ENCODE assay signal across 7 mouse cellular contexts in the genomic region with DNA sequence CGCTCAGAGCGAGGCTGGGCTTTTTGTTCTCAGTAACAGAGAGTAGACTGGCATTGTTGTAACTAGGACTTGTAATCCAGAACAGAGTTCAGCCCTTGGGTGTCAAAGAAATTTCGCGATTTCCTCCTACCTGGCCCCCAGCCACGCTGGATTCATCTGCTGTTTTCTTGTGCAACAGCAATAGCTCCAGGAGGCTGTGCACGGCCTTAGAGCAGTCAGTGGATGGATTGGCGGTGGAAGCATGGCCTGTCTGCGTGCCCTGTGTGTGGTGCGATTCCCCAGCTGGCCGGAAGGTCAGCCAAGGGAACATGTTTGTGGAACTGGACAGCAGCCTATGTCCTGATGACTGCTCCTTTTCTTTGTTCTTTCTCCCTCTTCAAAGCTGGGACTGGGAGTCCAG. TPM values are rescaled to one million over a fixed set of nuclear protein-coding genes. Genes with fewer than 3 reads are reported as not detected.
DNase-seq lines count a peak whose midpoint lies in the region; ATAC-seq and TF ChIP-seq lines count a peak whose summit lies in the region.

No protein-coding gene starts in this region.

- ATAC-seq in liver, postnatal 0 days, result no peak; the same call in 1 of the 2 replicates
- no peak for ATAC-seq in erythroid progenitor cell, adult 5-6 weeks (replicated peaks; ENCODE audit: low FRiP score, poor library complexity, severe bottlenecking)

- 0 out of 2 replicates have a peak, but pooled peaks have one; percentile 25 for TF ChIP-seq CTCF in liver, adult 2 months (IDR thresholded peaks at IDR 0.05; ENCODE audit: low read depth, low read length)
- no peak for TF ChIP-seq CTCF in liver, postnatal 0 days (IDR thresholded peaks at IDR 0.05; ENCODE audit: low read depth)
- TF ChIP-seq CTCF in lung, adult 2 months (IDR thresholded peaks at IDR 0.05; ENCODE audit: insufficient read depth, low read length), result no peak

- peaks cover 13% of the 10 kb centered on the region for H3K4me1 ChIP-seq in liver, adult 2 months (ENCODE audit: control insufficient read depth, insufficient read depth, low read length)
- H3K4me1 ChIP-seq in liver, postnatal 0 days (ENCODE audit: insufficient read depth), result no peaks in the 10 kb centered on the region
- no peaks in the 10 kb centered on the region for H3K4me1 ChIP-seq in lung, adult 2 months (ENCODE audit: control insufficient read depth, insufficient read depth, low read length)

- no peaks in the 10 kb centered on the region for H3K9me3 ChIP-seq in liver, postnatal 0 days (ENCODE audit: low read length)

- no peak overlapping the region for H3K4me2 ChIP-seq in liver, postnatal 0 days (ENCODE audit: low read depth, low read length)

- H3K36me3 ChIP-seq in liver, adult 2 months (ENCODE audit: control insufficient read depth, insufficient read depth, low read length), result no peaks in the 10 kb centered on the region
- no peaks in the 10 kb centered on the region for H3K36me3 ChIP-seq in liver, postnatal 0 days (replicated peaks; ENCODE audit: insufficient read depth, low read length)

- no peak for TF ChIP-seq POLR2A in liver, adult 2 months (IDR thresholded peaks at IDR 0.05; ENCODE audit: extremely low read depth, insufficient read depth, low read length)
- TF ChIP-seq POLR2A in lung, adult 2 months (IDR thresholded peaks at IDR 0.05; ENCODE audit: borderline replicate concordance, extremely low read depth, low read depth, low read length), result no peak

- WGBS in liver, adult 2 months, result 21% methylated on average over 10 of the region's 10 CpGs
- 70% methylated on average over 10 of the region's 10 CpGs for WGBS in liver, postnatal 0 days (ENCODE audit: insufficient replicate concordance)
- 60% methylated on average over 10 of the region's 10 CpGs for WGBS in lung, adult 2 months

- H3K79me2 ChIP-seq in liver, adult 2 months (ENCODE audit: control insufficient read depth, insufficient read depth, low read length), result no peaks in the 10 kb centered on the region

- H3K9ac ChIP-seq in liver, adult 2 months (ENCODE audit: low read depth, low read length), result no peak overlapping the region
- no peak overlapping the region for H3K9ac ChIP-seq in liver, postnatal 0 days (replicated peaks)

- no peak for TF ChIP-seq EP300 in liver, postnatal 0 days (IDR thresholded peaks at IDR 0.05; ENCODE audit: low read depth)

- no peaks in the 10 kb centered on the region for H3K27me3 ChIP-seq in liver, adult 2 months (ENCODE audit: control insufficient read depth, insufficient read depth, low read length)
- no peaks in the 10 kb centered on the region for H3K27me3 ChIP-seq in liver, postnatal 0 days (ENCODE audit: insufficient read depth, low read length)

- no peak overlapping the region for H3K4me3 ChIP-seq in liver, adult 2 months (ENCODE audit: insufficient read depth, low read depth, low read length)
- H3K4me3 ChIP-seq in liver, postnatal 0 days (ENCODE audit: low read depth, low read length), result no peak overlapping the region
- no peak overlapping the region for H3K4me3 ChIP-seq in lung, adult 2 months (replicated peaks; ENCODE audit: extremely low read depth, low read depth, low read length)

- H3K27ac ChIP-seq in liver, adult 2 months (replicated peaks; ENCODE audit: insufficient read depth, low read depth, low read length), result peak overlapping the region; percentile 76
- no peak overlapping the region for H3K27ac ChIP-seq in liver, postnatal 0 days (ENCODE audit: low read depth)

- peak; percentile 98 for DNase-seq in liver, adult 2 months (ENCODE audit: extremely low read depth, low read depth, low spot score)
- no peak for DNase-seq in liver, postnatal 0 days
- peak; percentile 88 for DNase-seq in gastrocnemius, adult 18-20 months (ENCODE audit: low spot score)
- DNase-seq in lung, adult 2 months, result peak; percentile 45
- DNase-seq in urinary bladder, postnatal 25 days (ENCODE audit: low spot score), result peak; percentile 53
- DNase-seq in right cerebral cortex, postnatal 36 days (ENCODE audit: low spot score in 2 of 2), result no peak

RNA-seq across cellular contexts. Expression of a gene that starts 46.4 kb away (rescaled TPM):
- total RNA-seq in liver, adult 2 months (2014; rRNA removed), result 532 and 536 TPM in 2 replicates
- 652 and 777 TPM in 2 replicates for polyA plus RNA-seq in liver, adult 2 months (2012; rRNA removed)
- 146 and 151 TPM in 2 replicates for polyA plus RNA-seq in liver, postnatal 0 days (2015; fragmentation: Nextera tagmentation; extraction: Ambion mirVana)
- total RNA-seq in gastrocnemius, adult 18-20 months (2021), result 10 to 100 TPM; 20.1 to 22.8 TPM
- 32.9 and 73.6 TPM in 2 replicates for polyA plus RNA-seq in lung, adult 2 months (2012; rRNA removed)
- total RNA-seq in erythroid progenitor cell, adult 5-6 weeks (2015; ENCODE audit: low replicate concordance), result 6.7 and 8.3 TPM in 2 replicates
- 5.6 and 8.9 TPM in 2 replicates for total RNA-seq in erythroid progenitor cell, adult 5-6 weeks (2017; ENCODE audit: low replicate concordance)

Comparison
In these comparisons a context has a peak if more than half of its experiments do, and no peak if none do; other contexts are left out.
1. DNase-seq: peak in liver, adult 2 months (single experiment), gastrocnemius, adult 18-20 months (single experiment), lung, adult 2 months (single experiment) and urinary bladder, postnatal 25 days (single experiment); none in liver, postnatal 0 days (single experiment) and right cerebral cortex, postnatal 36 days (0 of 2).
2. RNA of a gene that starts 46.4 kb away (total RNA-seq): 532 to 536 TPM in liver, adult 2 months; 20.1 to 22.8 TPM in gastrocnemius, adult 18-20 months and 5.6 to 8.9 TPM in erythroid progenitor cell, adult 5-6 weeks; every median in the first group is over 10 times any median in the second.